Mouse (Mus musculus) large intestine, adult 2 months (tissue): ENCODE measurements around the gene Il12rb1. TPM values are rescaled to one million over a fixed set of nuclear protein-coding genes. Genes with fewer than 3 reads are reported as not detected.

Experiments
- DNase-seq: peaks from one replicate; pipeline ENCODE4 v3.0.0-alpha.2; 2012; ENCODE audit warnings: low read depth, low spot score
- WGBS: fragments of 180-500 bp; shearing (Covaris S2); methylation state at CpG from one replicate; pipeline ENCODE4 v1.1.7; 2018; 5-methylcytosine and 5-hydroxymethylcytosine counted together
- polyA plus RNA-seq: library from polyadenylated mRNA; depleted of rRNA; stranded (reverse); fragments of >200 nt; gene quantifications from 2 replicates; pipeline ENCODE4 v1.2.3, GENCODE M21; 2012

Il12rb1 gene
- polyA plus RNA-seq, 1 experiment = 2.4 TPM

DNA sequence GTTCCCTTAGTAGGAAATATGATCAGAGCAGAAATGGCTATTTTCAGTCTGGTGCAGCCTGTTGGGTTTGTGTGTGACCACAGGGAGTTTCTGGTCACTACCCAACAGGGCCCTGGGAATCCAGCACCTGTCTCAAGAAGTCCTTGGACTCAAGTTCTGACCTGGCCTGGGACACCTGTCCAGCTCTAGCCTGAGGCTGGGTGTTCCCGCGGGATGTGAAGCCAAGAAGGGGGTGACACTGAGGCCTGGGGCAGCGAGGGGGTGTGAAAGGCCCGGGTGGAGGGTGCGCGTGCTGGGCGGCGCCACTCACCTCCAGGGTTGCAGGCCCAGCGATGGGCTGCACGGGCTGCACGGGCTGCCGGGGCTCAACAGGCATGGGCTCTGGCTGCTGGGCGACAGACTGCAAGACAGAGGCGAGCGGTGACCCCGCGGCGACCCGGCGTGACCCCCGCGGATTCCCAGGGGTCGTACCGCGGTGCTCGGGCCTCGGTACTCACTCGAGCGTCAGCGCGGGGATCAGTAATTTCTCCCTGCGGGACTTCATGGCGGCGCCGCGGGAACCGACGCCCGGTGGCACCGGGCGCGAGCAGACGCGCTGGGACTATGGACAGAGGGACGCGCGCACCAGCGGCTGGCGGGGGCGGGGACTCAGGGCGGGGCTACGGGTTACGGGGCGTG lies 11.7 kb upstream of the Il12rb1 start:
- no peak for DNase-seq
- WGBS = 3% methylated on average over 54 of the region's 54 CpGs

- DNase-seq = peak; percentile 92
These were observed 10.9 kb upstream of the Il12rb1 start for GRCm38 (mm10) chr8:70797081-70798070.

DNA sequence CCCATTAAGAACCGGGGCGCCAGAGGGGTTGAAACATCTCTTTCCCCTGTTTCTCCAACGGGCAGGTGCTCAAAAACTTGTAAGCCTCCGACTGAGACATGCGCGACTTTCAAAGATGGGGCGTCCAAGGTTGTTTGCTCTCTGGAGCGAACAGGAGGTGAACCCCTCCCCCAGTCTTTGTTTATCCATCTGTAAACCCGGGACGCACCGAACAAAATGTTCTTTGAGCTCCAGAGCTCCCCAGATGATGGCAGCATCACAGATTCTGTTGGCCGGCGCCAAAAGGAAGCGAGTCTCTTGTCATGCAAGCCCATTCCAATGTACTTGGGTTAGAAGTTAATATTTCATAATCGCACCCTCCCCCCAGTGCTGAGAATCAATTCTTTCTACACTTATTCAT lies 10.0 kb upstream of the Il12rb1 start:
- 9% methylated on average over 15 of the region's 15 CpGs for WGBS
- DNase-seq = no peak

More at GRCm38 (mm10) chr8:70797081-70798070, 10.9 kb upstream of the Il12rb1 start:
- WGBS = under 1% methylated on average over 56 of the region's 57 CpGs

- DNase-seq = no peak
- 69% methylated on average over 10 of the region's 10 CpGs for WGBS
These were observed 7.6 kb upstream of the Il12rb1 start for GRCm38 (mm10) chr8:70800648-70801047.

GRCm38 (mm10) chr8:70801156-70801555 lies 7.1 kb upstream of the Il12rb1 start:
- 42% methylated on average over 15 of the region's 15 CpGs for WGBS

GRCm38 (mm10) chr8:70801830-70802229 lies 6.4 kb upstream of the Il12rb1 start:
- no peak for DNase-seq
- 74% methylated on average over 1 of the region's 1 CpGs for WGBS

More at GRCm38 (mm10) chr8:70801156-70801555, 7.1 kb upstream of the Il12rb1 start:
- DNase-seq = no peak

DNA sequence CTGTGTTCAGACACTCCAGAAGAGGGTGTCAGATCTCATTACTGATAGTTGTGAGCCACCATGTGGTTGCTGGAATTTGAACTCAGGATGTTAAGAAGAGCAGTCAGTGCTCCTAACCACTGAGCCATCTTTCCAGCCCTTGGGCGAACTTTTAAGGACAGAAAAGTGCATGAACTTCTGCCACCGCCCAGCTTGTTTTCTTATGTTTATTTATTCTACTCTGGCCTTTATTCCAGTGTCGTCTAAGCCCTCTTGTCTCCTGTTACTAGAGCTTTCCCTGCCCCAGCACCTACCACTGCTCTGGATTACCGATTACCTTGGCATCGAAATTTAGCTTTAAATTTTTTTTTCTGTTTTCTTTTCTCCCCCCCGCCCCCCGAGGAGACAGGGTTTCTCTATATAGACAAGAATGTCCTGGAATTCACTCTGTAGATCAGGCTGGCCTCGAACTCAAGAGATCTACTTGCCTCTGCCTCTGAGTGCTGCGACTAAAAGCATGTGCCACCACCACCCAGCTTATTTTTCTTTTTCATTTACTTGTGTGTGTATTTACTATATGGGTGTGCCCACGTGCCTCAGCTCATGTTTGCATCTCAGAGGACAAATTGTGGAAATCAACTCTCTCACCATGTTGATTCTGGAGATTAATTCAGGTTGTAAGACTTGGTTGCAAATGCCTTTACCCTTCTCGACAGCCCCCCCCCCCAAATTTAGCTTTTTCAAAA lies 5.3 kb upstream of the Il12rb1 start:
- DNase-seq = no peak
- WGBS = 42% methylated on average over 11 of the region's 11 CpGs

DNA sequence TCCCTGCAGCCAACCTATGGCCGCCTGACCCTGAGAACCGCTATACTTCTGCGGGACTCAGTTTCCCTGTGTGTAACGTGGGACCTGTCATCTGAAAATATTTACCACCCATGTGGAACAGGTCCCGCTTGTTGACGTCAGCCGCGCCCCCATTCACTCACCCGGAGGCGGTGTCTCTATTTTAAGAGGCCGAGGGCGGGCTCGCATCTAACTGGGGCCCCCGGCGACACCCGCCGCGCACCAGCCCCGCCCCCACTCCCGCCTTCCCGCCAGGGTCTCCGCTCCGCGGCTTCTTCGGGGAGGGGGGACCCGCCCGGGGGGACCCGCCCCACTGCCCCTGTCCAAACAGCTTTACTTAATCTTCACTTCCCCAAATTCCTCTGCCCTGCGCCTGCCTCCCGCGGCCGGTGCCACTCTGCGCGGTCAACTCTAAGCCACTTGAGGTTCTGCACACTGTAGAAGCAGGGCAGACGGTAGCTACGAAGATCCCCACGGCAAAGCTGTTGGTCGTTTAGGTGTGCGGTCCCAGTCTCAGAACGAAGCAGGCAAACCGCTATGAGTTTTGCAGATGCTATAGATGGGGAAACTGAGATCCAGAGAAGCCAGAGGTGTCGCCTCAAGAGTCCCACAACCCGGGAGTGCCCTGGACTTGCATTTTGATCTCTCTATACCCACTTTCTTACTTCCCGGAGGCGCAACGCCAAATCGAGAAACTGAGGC lies 4.3 kb upstream of the Il12rb1 start:
- WGBS = 2% methylated on average over 47 of the region's 47 CpGs
- DNase-seq = no peak

DNA sequence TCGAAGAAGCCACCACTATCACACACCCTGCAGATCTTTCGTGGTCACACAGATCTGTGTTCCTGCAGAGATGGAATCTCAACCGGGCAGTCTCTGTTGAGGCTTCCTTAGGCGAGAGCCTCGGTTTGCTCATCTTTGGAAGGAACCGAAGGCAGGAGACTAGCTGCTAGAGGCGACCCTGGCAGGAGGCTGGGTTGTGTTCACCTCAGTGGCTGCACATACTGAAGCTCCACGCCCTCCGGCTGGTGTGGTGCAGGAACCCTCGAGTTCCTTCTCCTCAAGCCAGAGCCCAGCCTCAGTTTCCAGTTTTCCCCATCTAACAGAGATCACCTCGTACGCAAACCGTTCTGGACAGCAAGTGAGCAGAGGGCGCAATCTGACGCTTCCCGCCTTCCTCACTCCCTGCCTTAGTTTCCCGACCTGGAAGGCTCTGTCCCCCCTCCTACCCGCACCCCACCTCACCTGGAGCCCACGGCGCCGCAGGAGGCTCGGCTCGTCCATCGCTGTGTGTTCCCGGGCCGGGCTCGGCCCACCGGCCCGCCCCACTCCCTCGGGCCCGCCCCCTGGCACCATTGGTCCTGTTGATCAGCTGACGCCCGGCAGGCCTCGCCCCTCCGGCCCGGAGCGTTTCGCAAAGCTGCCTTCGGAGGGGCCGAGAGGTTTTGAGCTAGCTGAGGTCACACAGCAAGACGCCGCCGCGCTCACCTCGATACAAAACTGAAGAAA lies 3.6 kb upstream of the Il12rb1 start, which contains the start of gene Mast3:
Gene Mast3, minus strand, starts transcription at position 574 of the 726 bp plus-strand sequence.
- 1% methylated on average over 45 of the region's 45 CpGs for WGBS
- no peak for DNase-seq

- 75% methylated on average over 4 of the region's 4 CpGs for WGBS
- no peak for DNase-seq
These were observed 1.7 kb upstream of the Il12rb1 start for GRCm38 (mm10) chr8:70806541-70806940.

- WGBS = 56% methylated on average over 1 of the region's 1 CpGs
- no peak for DNase-seq
These were observed 945 bp upstream of the Il12rb1 start for GRCm38 (mm10) chr8:70807304-70807703.

GRCm38 (mm10) chr8:70808955-70809701 lies 879 bp downstream of the Il12rb1 start:
- WGBS = 78% methylated on average over 8 of the region's 8 CpGs
- DNase-seq = no peak

DNA sequence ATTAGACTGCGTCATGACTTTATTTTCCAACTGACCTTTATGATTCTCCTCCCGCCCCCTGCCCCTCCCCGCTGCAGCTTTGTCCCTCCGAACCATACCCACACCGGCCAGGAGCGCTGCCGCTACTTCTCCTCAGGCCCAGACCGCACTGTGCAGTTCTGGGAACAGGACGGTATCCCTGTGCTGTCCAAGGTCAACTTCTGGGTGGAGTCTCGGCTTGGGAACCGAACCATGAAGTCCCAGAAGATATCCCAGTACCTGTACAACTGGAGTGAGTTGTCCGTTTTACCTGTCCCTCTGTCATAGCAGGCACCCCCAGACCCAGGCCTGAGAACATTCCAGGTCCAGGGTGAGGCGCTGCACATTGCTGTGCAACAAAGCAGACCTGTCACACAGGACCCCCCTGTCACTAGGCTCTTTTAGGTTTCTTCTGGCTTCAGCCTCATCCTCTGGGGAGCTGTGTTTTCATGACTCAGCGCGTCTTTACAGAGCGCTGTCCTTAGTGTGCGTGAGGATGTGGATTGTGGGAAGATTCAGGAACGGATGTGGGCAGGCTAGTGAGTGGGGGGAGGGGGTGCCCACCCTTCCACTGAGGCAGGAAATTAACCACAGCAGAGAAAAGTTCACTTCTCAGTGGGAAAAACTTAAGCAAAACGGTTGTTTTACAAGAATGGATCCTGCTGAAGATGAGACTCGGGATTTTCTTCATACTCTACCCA lies 2.9 kb downstream of the Il12rb1 start:
- DNase-seq = no peak
- 61% methylated on average over 20 of the region's 20 CpGs for WGBS

DNA sequence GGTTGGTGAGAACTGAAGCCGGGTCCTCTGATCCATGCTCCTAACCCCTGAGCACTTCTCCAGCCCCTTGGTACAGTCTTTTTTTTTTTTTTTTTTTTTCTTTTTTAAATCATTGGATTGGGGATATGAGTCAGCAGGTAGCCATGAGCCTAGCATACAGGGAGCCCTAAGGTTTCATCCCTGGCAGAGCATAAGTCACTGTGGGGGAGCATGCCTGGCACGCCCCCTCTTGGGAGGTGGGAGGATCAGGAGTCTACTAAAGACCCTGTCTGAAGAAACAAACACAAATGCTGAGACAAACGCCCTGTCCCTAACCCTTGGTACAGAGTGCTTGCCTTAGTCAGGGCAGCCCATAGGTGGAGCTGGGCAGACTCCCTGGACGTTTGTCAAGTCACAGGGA lies 3.8 kb downstream of the Il12rb1 start:
- 55% methylated on average over 4 of the region's 4 CpGs for WGBS
- no peak for DNase-seq

DNA sequence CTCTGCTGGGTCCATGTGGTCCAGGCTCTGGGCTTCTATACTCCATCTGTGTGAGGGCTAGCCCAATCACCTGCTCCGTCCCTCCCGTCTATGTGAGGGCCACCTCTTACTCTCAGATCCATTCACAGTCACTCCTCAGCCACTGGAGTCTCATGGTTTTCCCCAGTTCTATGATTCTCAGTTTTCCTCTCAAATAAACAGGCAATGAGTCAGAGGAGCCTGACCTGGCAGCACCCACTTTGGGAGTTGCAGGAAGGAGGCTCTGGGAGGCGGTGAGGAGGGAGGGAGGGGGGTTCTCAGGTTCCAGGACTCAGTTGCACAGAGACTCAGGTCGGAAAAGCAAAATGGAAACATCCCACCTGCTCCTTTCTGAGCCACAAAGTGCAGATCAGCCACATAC lies 4.6 kb downstream of the Il12rb1 start:
- no peak for DNase-seq
- whole genome bisulfite sequencing = 49% methylated on average over 4 of the region's 4 CpGs

DNA sequence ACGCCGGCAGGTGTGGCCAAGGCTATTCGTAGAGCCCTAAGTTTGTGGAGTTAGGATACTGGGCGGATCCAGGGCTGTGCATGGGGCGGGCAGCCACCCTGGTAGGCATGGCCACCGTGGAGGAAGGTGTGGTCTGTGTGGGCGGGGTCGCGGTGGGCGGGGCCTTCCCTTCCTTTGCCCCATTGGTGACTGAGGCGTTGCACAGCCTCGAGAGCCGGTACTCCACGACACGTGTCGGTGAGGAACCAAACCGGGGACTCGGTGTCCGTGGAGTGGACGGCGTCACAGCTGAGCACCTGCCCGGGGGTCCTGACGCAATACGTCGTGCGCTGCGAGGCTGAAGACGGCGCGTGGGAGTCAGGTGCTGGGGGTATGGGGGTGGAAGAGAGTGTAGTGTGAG lies 8.4 kb downstream of the Il12rb1 start:
- no peak for DNase-seq
- 10% methylated on average over 30 of the region's 30 CpGs for WGBS
